Mouse (Mus musculus) CH12.LX (cell line): Measurements from ENCODE around the gene Tmem167b. TPM values are rescaled to one million over a fixed set of nuclear protein-coding genes. Genes with fewer than 3 reads are reported as not detected.

Source experiments
- DNase-seq: peaks from one replicate; pipeline ENCODE4 v3.0.0-alpha.2; 2013; ENCODE audit errors: extremely low read depth
- H3K27ac ChIP-seq: 2 replicates; pipeline ENCODE4 v1.5.1; 2012; ENCODE audit warnings: low read depth, mild to moderate bottlenecking, control low read depth, moderate library complexity; ENCODE audit not compliant: insufficient read depth
- H3K27me3 ChIP-seq: replicated peaks from 2 replicates; pipeline ENCODE3; 2012; ENCODE audit warnings: inconsistent platforms
- H3K36me3 ChIP-seq, 2 experiments: replicated peaks in 1 of 2; 2 replicates each; pipeline versions ENCODE3 to v1.6.1; 2012; ENCODE audit warnings: inconsistent platforms in 1 of 2, low read length in 1 of 2, mild to moderate bottlenecking in 1 of 2, mixed read lengths in 1 of 2, moderate library complexity in 1 of 2; ENCODE audit not compliant: control insufficient read depth in 1 of 2, insufficient read depth in 1 of 2
- H3K4me1 ChIP-seq, 2 experiments: 2 replicates each; pipeline ENCODE4 v1.6.1; 2012; ENCODE audit warnings: inconsistent platforms in 1 of 2, moderate library complexity in 1 of 2; ENCODE audit not compliant: insufficient read depth in 2 of 2, control insufficient read depth in 1 of 2
- H3K4me2 ChIP-seq: 2 replicates; pipeline ENCODE4 v1.6.1; 2012; ENCODE audit warnings: low read depth, mild to moderate bottlenecking, control low read depth; ENCODE audit not compliant: poor library complexity, insufficient read depth, severe bottlenecking
- H3K4me3 ChIP-seq, 3 experiments: fragments of 150-350 bp in 1 of 3; sonication (generic) in 1 of 3; replicated peaks in 1 of 3; 2 replicates each; pipeline versions ENCODE3 to v1.5.1; 2011 to 2012; ENCODE audit warnings: low read depth in 2 of 3, low read length in 2 of 3, mild to moderate bottlenecking in 2 of 3, moderate library complexity in 2 of 3, control low read depth in 1 of 3, improper control_type of control experiment in 1 of 3, inconsistent platforms in 1 of 3, mixed read lengths in 1 of 3; ENCODE audit not compliant: poor library complexity in 1 of 3
- H3K79me2 ChIP-seq: replicated peaks from 2 replicates; pipeline ENCODE4 v1.6.1; 2012; ENCODE audit warnings: mild to moderate bottlenecking, moderate library complexity; ENCODE audit not compliant: control insufficient read depth, poor library complexity, insufficient read depth, severe bottlenecking; ENCODE audit errors: extremely low read depth
- H3K9ac ChIP-seq: 2 replicates; pipeline ENCODE4 v1.6.1; 2012; ENCODE audit warnings: low read depth, mild to moderate bottlenecking, control low read depth, moderate library complexity; ENCODE audit not compliant: insufficient read depth
- H3K9me3 ChIP-seq: replicated peaks from 2 replicates; pipeline ENCODE3; 2012; ENCODE audit warnings: low read length, inconsistent platforms, mixed read lengths
- BHLHE40 ChIP-seq: IDR thresholded peaks from 2 replicates; pipeline ENCODE4 v1.6.1; 2011; ENCODE audit warnings: mild to moderate bottlenecking, low read depth, low read length, improper control_type of control experiment
- CHD1 ChIP-seq: IDR thresholded peaks from 2 replicates; pipeline ENCODE4 v1.6.1; 2012; ENCODE audit warnings: low read depth, low read length, improper control_type of control experiment, inconsistent platforms
- CHD2 ChIP-seq: IDR thresholded peaks from 2 replicates; pipeline ENCODE4 v1.6.1; 2011; ENCODE audit warnings: low read length, improper control_type of control experiment
- CTCF ChIP-seq, 2 experiments: IDR thresholded peaks in 1 of 2; conservative IDR thresholded peaks in 1 of 2; 2 replicates each; pipeline ENCODE4 v1.5.1; 2011 to 2012; ENCODE audit warnings: low read depth in 2 of 2, low read length in 2 of 2, improper control_type of control experiment in 1 of 2, inconsistent platforms in 1 of 2, mild to moderate bottlenecking in 1 of 2, moderate library complexity in 1 of 2
- EP300 ChIP-seq: IDR thresholded peaks from 2 replicates; pipeline ENCODE4 v1.6.1; 2011; ENCODE audit warnings: low read length, improper control_type of control experiment
- GABPA ChIP-seq: IDR thresholded peaks from 2 replicates; pipeline ENCODE4 v1.6.1; 2012; ENCODE audit warnings: low read depth, low read length, improper control_type of control experiment, inconsistent platforms; ENCODE audit not compliant: insufficient replicate concordance
- JUN ChIP-seq: IDR thresholded peaks from 2 replicates; pipeline ENCODE4 v1.6.1; 2011; ENCODE audit warnings: low read depth, mild to moderate bottlenecking, low read length, improper control_type of control experiment, moderate library complexity; ENCODE audit not compliant: insufficient read depth
- JUND ChIP-seq: conservative IDR thresholded peaks from 2 replicates; pipeline ENCODE4 v1.6.1; 2011; ENCODE audit warnings: low read depth, low read length, improper control_type of control experiment
- KAT2A ChIP-seq: IDR thresholded peaks from 2 replicates; pipeline ENCODE4 v1.6.1; 2012; ENCODE audit warnings: low read length, improper control_type of control experiment, inconsistent platforms; ENCODE audit not compliant: insufficient replicate concordance
- MAX ChIP-seq: IDR thresholded peaks from 2 replicates; pipeline ENCODE4 v1.6.1; 2011; ENCODE audit warnings: low read length, improper control_type of control experiment
- MEF2A ChIP-seq: IDR thresholded peaks from 2 replicates; pipeline ENCODE4 v1.6.1; 2014; ENCODE audit warnings: low read depth, mild to moderate bottlenecking, inconsistent platforms, low read length, improper control_type of control experiment, borderline replicate concordance
- MXI1 ChIP-seq: IDR thresholded peaks from 2 replicates; pipeline ENCODE4 v1.6.1; 2011; ENCODE audit warnings: mild to moderate bottlenecking, low read depth, low read length, improper control_type of control experiment
- MYC ChIP-seq: IDR thresholded peaks from 2 replicates; pipeline ENCODE4 v1.6.1; 2011; ENCODE audit warnings: low read depth, mild to moderate bottlenecking, improper control_type of control experiment, low read length
- NELFE ChIP-seq: IDR thresholded peaks from 2 replicates; pipeline ENCODE4 v1.6.1; 2011; ENCODE audit warnings: low read depth, low read length, improper control_type of control experiment
- NRF1 ChIP-seq: IDR thresholded peaks from 2 replicates; pipeline ENCODE4 v1.6.1; 2014; ENCODE audit warnings: low read depth, mild to moderate bottlenecking, inconsistent platforms, low read length, improper control_type of control experiment, moderate library complexity
- POLR2A ChIP-seq: IDR thresholded peaks from 2 replicates; pipeline ENCODE4 v1.6.1; 2011; ENCODE audit warnings: low read depth, mild to moderate bottlenecking, improper control_type of control experiment, low read length
- RAD21 ChIP-seq: IDR thresholded peaks from 2 replicates; pipeline ENCODE4 v1.6.1; 2011; ENCODE audit warnings: low read depth, mild to moderate bottlenecking, low read length, improper control_type of control experiment, moderate library complexity
- RCOR1 ChIP-seq: conservative IDR thresholded peaks from 2 replicates; pipeline ENCODE4 v1.6.1; 2012; ENCODE audit warnings: low read depth, mild to moderate bottlenecking, inconsistent platforms, low read length, improper control_type of control experiment
- SMC3 ChIP-seq: IDR thresholded peaks from 2 replicates; pipeline ENCODE4 v1.6.1; 2011; ENCODE audit warnings: low read depth, low read length, improper control_type of control experiment
- TBP ChIP-seq: conservative IDR thresholded peaks from 2 replicates; pipeline ENCODE4 v1.6.1; 2011; ENCODE audit warnings: low read depth, low read length, improper control_type of control experiment
- TCF12 ChIP-seq: IDR thresholded peaks from 2 replicates; pipeline ENCODE4 v1.6.1; 2014; ENCODE audit warnings: low read depth, mild to moderate bottlenecking, inconsistent platforms, low read length, improper control_type of control experiment
- UBTF ChIP-seq: IDR thresholded peaks from 2 replicates; pipeline ENCODE4 v1.6.1; 2012; ENCODE audit warnings: low read depth, mild to moderate bottlenecking, inconsistent platforms, low read length, improper control_type of control experiment, moderate library complexity
- USF1 ChIP-seq: IDR thresholded peaks from 2 replicates; pipeline ENCODE4 v1.6.1; 2014; ENCODE audit warnings: low read depth, mild to moderate bottlenecking, inconsistent platforms, low read length, improper control_type of control experiment
- USF2 ChIP-seq: conservative IDR thresholded peaks from 2 replicates; pipeline ENCODE4 v1.6.1; 2011; ENCODE audit warnings: low read depth, low read length, improper control_type of control experiment
- ZC3H11A ChIP-seq: IDR thresholded peaks from 2 replicates; pipeline ENCODE4 v1.6.1; 2012; ENCODE audit warnings: low read depth, mild to moderate bottlenecking, inconsistent platforms, low read length, improper control_type of control experiment
- ZKSCAN1 ChIP-seq: IDR thresholded peaks from 2 replicates; pipeline ENCODE4 v1.6.1; 2012; ENCODE audit warnings: low read depth, inconsistent platforms, low read length, improper control_type of control experiment, borderline replicate concordance
- ZMIZ1 ChIP-seq: IDR thresholded peaks from 2 replicates; pipeline ENCODE4 v1.6.1; 2012; ENCODE audit warnings: low read depth, mild to moderate bottlenecking, inconsistent platforms, low read length, improper control_type of control experiment
- ZNF384 ChIP-seq: IDR thresholded peaks from 2 replicates; pipeline ENCODE4 v1.6.1; 2012; ENCODE audit warnings: low read depth, low read length, improper control_type of control experiment, inconsistent platforms
- dilution Hi-C: fragments of 300-500 bp; cut with MboI; formaldehyde crosslinking; loops from 2 replicates; pipeline ENCODE4 v1.14.3; 2020; ENCODE audit warnings: low sequenced_read_pairs; ENCODE audit not compliant: extremely low pct_unique_long_range_greater_than_20kb, extremely low pct_ligation_motif_present
- in situ Hi-C: fragments of 300-500 bp; cut with MboI; formaldehyde crosslinking; loops from 3 replicates; pipeline ENCODE4 v1.14.3; 2019; ENCODE audit warnings: low sequenced_read_pairs, low pct_ligation_motif_present, low pct_unique_long_range_greater_than_20kb, mixed read lengths
- polyA plus RNA-seq: library from polyadenylated mRNA; unstranded; fragments of >175 nt; gene quantifications from 2 replicates; pipeline ENCODE4 v1.2.1, GENCODE M21; 2012; ENCODE audit warnings: low read depth; ENCODE audit not compliant: insufficient read length
- total RNA-seq, 2 experiments: library from RNA; depleted of rRNA; stranded (reverse); fragments of 300-350 nt in 1 of 2; fragments of >200 nt in 1 of 2; gene quantifications; 2 replicates each; pipeline ENCODE4 v1.2.3; 2012 to 2014

Gene Tmem167b
- total and polyA plus RNA-seq, 3 experiments, result 11.3 to 18.7 (median 13.1) TPM

- TF ChIP-seq EP300 (no peak), GABPA (no peak), TCF12 (no peak), ZNF384 (no peak), USF1 (no peak), MYC (no peak), ZMIZ1 (no peak), MXI1 (no peak), BHLHE40 (no peak), JUN (no peak), CTCF (conservative IDR thresholded peaks at IDR 0.05 in 1 of 2, IDR thresholded peaks at IDR 0.05 in 1 of 2; ENCODE audit: low read depth in 2 of 2, low read length in 2 of 2) (no peak), ZKSCAN1 (no peak), JUND (no peak), SMC3 (no peak), NRF1 (no peak), UBTF (no peak), USF2 (no peak), MEF2A (no peak), ZC3H11A (no peak), MAX (no peak)
- no peak for DNase-seq
- no peak overlapping the region for H3K4me3 ChIP-seq
- peaks cover 2 to 12% of the 10 kb centered on the region in 2 experiments; a peak in 2 of 4 replicates for H3K4me1 ChIP-seq
- H3K27me3 ChIP-seq, result peaks cover 3% of the 10 kb centered on the region
- dilution Hi-C loops (no loop called here), in situ Hi-C loops (no loop called here)
- no peak overlapping the region for H3K27ac ChIP-seq
- H3K79me2 ChIP-seq, result no peaks in the 10 kb centered on the region
- H3K9ac ChIP-seq, result no peak overlapping the region
- no peak overlapping the region for H3K4me2 ChIP-seq
- peaks cover 6% of the 10 kb centered on the region for H3K9me3 ChIP-seq
- H3K36me3 ChIP-seq, result no peaks in the 10 kb centered on the region
Measured at GRCm38 (mm10) chr3:108567990-108568877, 6.0 kb upstream of the Tmem167b start.

GRCm38 (mm10) chr3:108563309-108563708, 1.0 kb upstream of the Tmem167b start:
- H3K9ac ChIP-seq, result peak overlapping the region; percentile 85
- peaks cover 6% of the 10 kb centered on the region for H3K9me3 ChIP-seq
- peaks cover 3% of the 10 kb centered on the region for H3K27me3 ChIP-seq
- peaks cover 5 to 9% of the 10 kb centered on the region in 2 experiments for H3K4me1 ChIP-seq
- H3K36me3 ChIP-seq, result peaks cover 13 to 23% of the 10 kb centered on the region in 2 experiments
- in situ Hi-C loops, result no loop called here
- peak overlapping the region; percentile 77; the same call in 1 of the 2 replicates for H3K27ac ChIP-seq
- H3K79me2 ChIP-seq, result peaks cover 8% of the 10 kb centered on the region; the same call in 1 of the 2 replicates
- peak; percentile 88 for DNase-seq
- TF ChIP-seq USF1 (no peak), KAT2A (no peak), NELFE (peak; percentile 48; the same call in 1 of the 2 replicates), CHD1 (0 out of 2 replicates have a peak, but pooled peaks have one; percentile 34), EP300 (no peak), MYC (no peak), CHD2 (no peak), SMC3 (peak; percentile 87), JUND (no peak), RAD21 (peak; percentile 50), POLR2A (peak; percentile 35; the same call in 1 of the 2 replicates), TBP (peak; percentile 63; the same call in 1 of the 2 replicates), RCOR1 (no peak), CTCF (conservative IDR thresholded peaks at IDR 0.05 in 1 of 2, IDR thresholded peaks at IDR 0.05 in 1 of 2; ENCODE audit: low read depth in 2 of 2, low read length in 2 of 2) (peak; percentile 43 to 89)
- peak overlapping the region; percentile 58 to 74 (median 67) for H3K4me3 ChIP-seq
- H3K4me2 ChIP-seq, result peak overlapping the region; percentile 99
- dilution Hi-C loops, result no loop called here
